Mouse (Mus musculus) retina, embryonic 14.5 days (tissue): ENCODE measurements at regions not wholly inside any gene's neighbourhood (a gene's known extent, or its start where the extent isn't known, plus 50 kb on each side); places are given as distances from the start of the nearest gene placed in this dataset.

ENCODE experiments used
- DNase-seq: peaks from one replicate; pipeline ENCODE4 v3.0.0-alpha.2; 2015; ENCODE audit warnings: low spot score

DNA sequence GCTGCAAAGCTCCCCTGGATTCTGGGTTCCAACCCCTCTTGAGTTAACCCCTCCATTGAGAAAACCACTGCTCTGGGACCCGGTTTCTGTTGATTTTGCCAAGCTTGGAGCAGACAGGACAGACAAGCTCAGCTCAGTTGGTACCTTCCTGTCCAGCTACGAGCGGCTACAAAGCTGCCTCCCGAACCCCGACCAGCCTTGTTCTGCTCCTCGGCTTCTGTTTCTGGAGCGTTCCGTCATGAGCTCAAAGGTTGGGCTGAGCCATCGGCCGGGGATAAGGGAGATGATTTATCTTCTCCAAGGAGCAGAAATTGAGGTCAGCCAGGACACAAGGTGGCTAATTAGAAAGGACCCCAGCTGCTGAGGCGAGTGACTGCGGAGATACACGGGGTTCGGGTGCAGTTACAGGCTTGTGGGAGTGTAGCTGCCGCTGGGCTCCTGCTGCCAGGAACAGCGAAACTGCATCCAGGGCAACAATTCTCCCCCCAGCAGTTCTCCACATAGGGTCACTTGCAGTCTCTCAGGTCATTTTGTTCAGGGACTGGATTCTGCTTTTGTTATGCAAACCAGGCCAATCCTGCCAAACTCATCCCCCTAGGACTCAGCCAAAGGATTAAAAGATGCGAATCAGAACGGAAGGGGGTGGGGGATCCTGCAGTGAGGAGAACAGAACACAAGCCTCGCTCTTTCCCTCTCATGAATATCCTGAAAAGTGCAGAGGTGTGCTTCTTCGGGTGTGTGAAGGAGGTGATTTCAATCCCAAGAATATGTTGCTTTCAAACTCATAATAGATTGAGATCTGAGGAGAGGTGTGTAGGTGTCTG, 50.0 kb upstream of the Tmem132d start:
- DNase-seq: peak; percentile 63
